Mouse (Mus musculus): ENCODE measurements at regions not wholly inside any gene's neighbourhood (a gene's known extent, or its start where the extent isn't known, plus 50 kb on each side); places are given as distances from the start of the nearest gene placed in this dataset.

DNA sequence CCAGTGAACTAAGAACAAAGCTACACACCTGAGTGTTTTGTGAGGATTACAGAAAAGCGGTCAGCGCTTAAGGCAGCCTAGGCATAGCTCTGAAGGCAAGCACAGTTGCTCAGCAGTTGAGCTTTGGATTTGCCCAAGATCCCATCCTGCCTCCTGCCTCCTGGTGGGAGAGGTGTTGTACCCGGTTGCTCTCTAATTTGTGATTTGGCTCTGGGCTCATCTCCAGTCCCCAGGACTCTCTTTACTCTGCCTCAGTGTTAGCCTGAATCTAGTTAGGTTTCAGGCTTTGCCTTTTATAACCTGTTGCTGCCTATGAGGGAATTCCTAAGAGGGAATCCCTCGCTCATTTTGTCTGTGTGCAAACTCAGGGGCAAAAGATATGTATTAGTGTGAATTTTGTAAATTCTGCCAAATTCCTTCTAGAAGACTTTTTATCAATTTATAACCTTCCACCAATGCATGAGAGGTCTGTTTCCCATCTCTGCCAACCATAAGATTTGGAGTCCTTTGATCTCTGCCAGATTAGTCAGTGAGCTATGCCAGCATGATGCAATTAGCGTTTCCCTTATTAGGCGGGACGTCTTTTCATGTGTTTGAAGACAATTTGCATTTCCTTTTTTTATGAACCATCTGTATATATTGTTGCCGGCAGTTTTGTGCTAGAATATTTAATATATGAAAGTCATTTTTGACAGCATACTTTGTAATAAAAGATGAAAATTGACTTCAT is 176.4 kb downstream of the Gas1 start:
- H3K4me3 ChIP-seq (ENCODE audit: insufficient read depth in 1 of 2, low read depth in 1 of 2, low read length in 2 of 2, poor library complexity in 1 of 2, severe bottlenecking in 1 of 2), result no peak overlapping the region
- no peak for TF ChIP-seq MAFK (IDR thresholded peaks at IDR 0.05; ENCODE audit: insufficient read depth, low read depth, low read length)
- TF ChIP-seq ZNF384 (IDR thresholded peaks at IDR 0.05; ENCODE audit: low read depth, low read length), result no peak
- TF ChIP-seq ZC3H11A (IDR thresholded peaks at IDR 0.05; ENCODE audit: borderline replicate concordance, low read depth, low read length), result no peak
- TF ChIP-seq CHD2 (IDR thresholded peaks at IDR 0.05; ENCODE audit: low read depth, low read length), result no peak
- TF ChIP-seq HCFC1 (IDR thresholded peaks at IDR 0.05; ENCODE audit: borderline replicate concordance, insufficient read depth, low read length), result no peak
- no peak for DNase-seq (ENCODE audit: low read depth, low spot score)
- H3K9me3 ChIP-seq (ENCODE audit: control insufficient read depth, insufficient read depth, low read depth, low read length), result no peaks in the 10 kb centered on the region
- H3K9ac ChIP-seq (ENCODE audit: insufficient read depth, low read depth, low read length, poor library complexity, severe bottlenecking), result no peak overlapping the region
- no peaks in the 10 kb centered on the region for H3K4me1 ChIP-seq (ENCODE audit: control insufficient read depth in 2 of 2, insufficient read depth in 2 of 2, low read length in 2 of 2, poor library complexity in 1 of 2)
- H3K36me3 ChIP-seq (ENCODE audit: control insufficient read depth, insufficient read depth, low read length, poor library complexity, severe bottlenecking), result no peaks in the 10 kb centered on the region
- in situ Hi-C loops (cut with MboI; ENCODE audit: low sequenced_read_pairs in 2 of 2, unreplicated experiment in 2 of 2), result no loop called here
- no peak overlapping the region for H3K27ac ChIP-seq (ENCODE audit: insufficient read depth, low read depth, low read length, poor library complexity, severe bottlenecking)

DNA sequence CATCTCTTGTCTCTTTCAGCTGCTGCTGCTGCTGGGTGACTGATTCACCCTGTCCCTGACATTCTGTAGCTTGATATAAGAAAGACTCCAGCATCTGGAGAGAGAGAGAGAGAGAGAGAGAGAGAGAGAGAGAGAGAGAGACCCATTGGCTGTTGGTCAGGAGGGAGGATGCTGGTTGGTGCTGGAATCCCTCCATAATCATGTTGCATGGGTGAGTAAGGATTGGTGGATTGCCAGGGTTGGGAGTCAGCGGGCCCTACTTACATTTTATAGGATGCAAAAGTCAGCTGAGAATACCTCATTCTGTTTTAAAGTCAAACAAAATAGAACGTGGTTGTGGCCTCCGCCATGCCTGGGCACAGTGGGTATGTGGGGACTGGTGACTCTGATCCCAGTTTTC is 174.5 kb upstream of the Tut7 start:
- Histone ChIP-seq H3K4me1 (ENCODE audit: control insufficient read depth in 2 of 2, insufficient read depth in 2 of 2, low read length in 2 of 2, poor library complexity in 1 of 2) (no peaks in the 10 kb centered on the region), H3K9me3 (ENCODE audit: control insufficient read depth, insufficient read depth, low read depth, low read length) (no peaks in the 10 kb centered on the region), H3K4me3 (ENCODE audit: insufficient read depth in 1 of 2, low read depth in 1 of 2, low read length in 2 of 2, poor library complexity in 1 of 2, severe bottlenecking in 1 of 2) (no peak overlapping the region), H3K9ac (ENCODE audit: insufficient read depth, low read depth, low read length, poor library complexity, severe bottlenecking) (no peak overlapping the region), H3K36me3 (ENCODE audit: control insufficient read depth, insufficient read depth, low read length, poor library complexity, severe bottlenecking) (no peaks in the 10 kb centered on the region), H3K27ac (ENCODE audit: insufficient read depth, low read depth, low read length, poor library complexity, severe bottlenecking) (no peak overlapping the region)
- in situ Hi-C loops (cut with MboI; ENCODE audit: low sequenced_read_pairs in 2 of 2, unreplicated experiment in 2 of 2), result no loop called here
- TF ChIP-seq MAFK (IDR thresholded peaks at IDR 0.05; ENCODE audit: insufficient read depth, low read depth, low read length), result no peak
- no peak for TF ChIP-seq HCFC1 (IDR thresholded peaks at IDR 0.05; ENCODE audit: borderline replicate concordance, insufficient read depth, low read length)
- TF ChIP-seq ZC3H11A (IDR thresholded peaks at IDR 0.05; ENCODE audit: borderline replicate concordance, low read depth, low read length), result no peak
- no peak for TF ChIP-seq ZNF384 (IDR thresholded peaks at IDR 0.05; ENCODE audit: low read depth, low read length)
- no peak for TF ChIP-seq CHD2 (IDR thresholded peaks at IDR 0.05; ENCODE audit: low read depth, low read length)
- no peak for DNase-seq (ENCODE audit: low read depth, low spot score)

DNA sequence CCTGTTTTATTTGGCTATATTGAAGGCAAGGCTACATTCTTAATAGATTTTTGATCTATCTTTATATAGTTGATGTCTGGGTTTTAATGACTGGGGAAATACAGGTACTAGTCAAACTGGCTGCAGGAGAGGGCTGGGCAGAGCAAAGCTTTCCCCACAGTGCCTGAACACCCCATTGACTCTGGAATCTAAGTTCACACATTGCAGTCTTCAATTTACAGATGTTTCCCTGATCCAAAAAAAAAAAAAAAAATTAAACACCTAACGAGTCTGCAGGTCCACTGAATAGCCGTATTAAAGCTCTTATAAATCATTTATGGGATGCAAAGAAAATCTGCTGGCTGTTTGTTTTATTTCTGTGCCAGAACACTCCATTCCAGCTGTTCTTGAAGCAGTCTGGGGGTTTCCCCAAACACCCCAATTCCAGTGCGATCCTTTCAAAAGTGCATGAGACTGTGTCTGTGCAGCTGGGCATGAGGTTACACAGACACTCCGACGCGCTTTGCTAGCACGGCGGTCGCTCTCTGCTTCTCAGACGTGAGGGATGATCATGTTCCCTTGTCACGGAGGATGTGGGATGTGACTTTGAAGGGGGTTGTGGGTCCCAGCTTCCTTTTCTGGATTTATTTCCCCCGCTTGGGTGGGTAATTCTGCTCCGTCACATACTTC is 173.3 kb upstream of the Tut7 start:
- H3K4me3 ChIP-seq (ENCODE audit: insufficient read depth in 1 of 2, low read depth in 1 of 2, low read length in 2 of 2, poor library complexity in 1 of 2, severe bottlenecking in 1 of 2), result no peak overlapping the region
- H3K4me1 ChIP-seq (ENCODE audit: control insufficient read depth in 2 of 2, insufficient read depth in 2 of 2, low read length in 2 of 2, poor library complexity in 1 of 2), result no peaks in the 10 kb centered on the region
- DNase-seq (ENCODE audit: low read depth, low spot score), result no peak
- H3K9ac ChIP-seq (ENCODE audit: insufficient read depth, low read depth, low read length, poor library complexity, severe bottlenecking), result no peak overlapping the region
- H3K36me3 ChIP-seq (ENCODE audit: control insufficient read depth, insufficient read depth, low read length, poor library complexity, severe bottlenecking), result no peaks in the 10 kb centered on the region
- in situ Hi-C loops (cut with MboI; ENCODE audit: low sequenced_read_pairs in 2 of 2, unreplicated experiment in 2 of 2), result no loop called here
- TF ChIP-seq CHD2 (IDR thresholded peaks at IDR 0.05; ENCODE audit: low read depth, low read length) (no peak), MAFK (IDR thresholded peaks at IDR 0.05; ENCODE audit: insufficient read depth, low read depth, low read length) (no peak), ZNF384 (IDR thresholded peaks at IDR 0.05; ENCODE audit: low read depth, low read length) (no peak), ZC3H11A (IDR thresholded peaks at IDR 0.05; ENCODE audit: borderline replicate concordance, low read depth, low read length) (no peak), HCFC1 (IDR thresholded peaks at IDR 0.05; ENCODE audit: borderline replicate concordance, insufficient read depth, low read length) (no peak)
- H3K9me3 ChIP-seq (ENCODE audit: control insufficient read depth, insufficient read depth, low read depth, low read length), result no peaks in the 10 kb centered on the region
- no peak overlapping the region for H3K27ac ChIP-seq (ENCODE audit: insufficient read depth, low read depth, low read length, poor library complexity, severe bottlenecking)

DNA sequence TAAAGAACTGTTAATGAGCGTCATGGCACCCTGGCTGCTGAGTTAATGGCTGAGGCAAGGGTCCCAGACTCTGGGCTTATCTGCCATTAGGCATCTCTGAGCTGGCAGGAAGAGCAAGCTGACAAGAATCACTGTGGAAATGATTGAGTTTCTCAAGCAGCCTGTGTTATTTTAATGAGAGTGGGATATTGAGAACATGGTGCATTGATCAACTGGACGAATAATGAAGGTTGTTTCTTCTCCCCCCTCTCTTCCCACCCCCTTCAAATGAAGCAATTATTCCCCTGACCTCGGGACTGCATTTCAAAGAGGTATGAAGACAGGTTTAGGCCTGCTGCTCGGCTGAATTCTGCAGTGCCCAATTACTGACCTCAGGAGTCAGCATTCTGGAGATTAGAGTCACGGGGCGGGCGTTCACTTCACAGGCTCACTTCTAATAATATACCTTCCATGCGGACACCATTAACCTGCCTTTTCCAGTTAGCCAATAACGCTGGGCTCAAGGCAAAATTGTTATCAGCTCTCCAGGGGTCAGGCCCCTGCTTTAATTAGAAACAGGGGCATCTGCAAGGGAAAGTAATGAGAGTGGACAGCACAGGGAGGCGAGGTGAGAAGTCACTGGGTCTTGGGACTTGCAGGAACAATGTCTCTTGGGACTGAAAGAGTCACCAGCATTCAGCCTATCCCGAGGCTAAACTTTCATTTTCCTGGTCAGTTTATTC is 170.0 kb upstream of the Tut7 start:
- in situ Hi-C loops (cut with MboI; ENCODE audit: low sequenced_read_pairs in 2 of 2, unreplicated experiment in 2 of 2), result no loop called here
- DNase-seq (ENCODE audit: low read depth, low spot score), result no peak

More for the DNA sequence above, 170.0 kb upstream of the Tut7 start:
- no peak for TF ChIP-seq MAFK (IDR thresholded peaks at IDR 0.05; ENCODE audit: insufficient read depth, low read depth, low read length)
- H3K36me3 ChIP-seq (ENCODE audit: control insufficient read depth, insufficient read depth, low read length, poor library complexity, severe bottlenecking), result no peaks in the 10 kb centered on the region
- no peak overlapping the region for H3K9ac ChIP-seq (ENCODE audit: insufficient read depth, low read depth, low read length, poor library complexity, severe bottlenecking)
- H3K4me1 ChIP-seq (ENCODE audit: control insufficient read depth in 2 of 2, insufficient read depth in 2 of 2, low read length in 2 of 2, poor library complexity in 1 of 2), result no peaks in the 10 kb centered on the region
- no peaks in the 10 kb centered on the region for H3K9me3 ChIP-seq (ENCODE audit: control insufficient read depth, insufficient read depth, low read depth, low read length)
- H3K27ac ChIP-seq (ENCODE audit: insufficient read depth, low read depth, low read length, poor library complexity, severe bottlenecking), result no peak overlapping the region
- H3K4me3 ChIP-seq (ENCODE audit: insufficient read depth in 1 of 2, low read depth in 1 of 2, low read length in 2 of 2, poor library complexity in 1 of 2, severe bottlenecking in 1 of 2), result no peak overlapping the region
